Mouse (Mus musculus) adrenal gland, adult (tissue): Measurements from ENCODE around the gene Rfxank.

Experiments
- DNase-seq, 2 experiments: peaks; one replicate each; pipeline ENCODE4 v3.0.0; 2022 to 2023; ENCODE audit warnings: low spot score in 1 of 2; ENCODE audit not compliant: inconsistent age in 2 of 2

The Rfxank gene

DNA sequence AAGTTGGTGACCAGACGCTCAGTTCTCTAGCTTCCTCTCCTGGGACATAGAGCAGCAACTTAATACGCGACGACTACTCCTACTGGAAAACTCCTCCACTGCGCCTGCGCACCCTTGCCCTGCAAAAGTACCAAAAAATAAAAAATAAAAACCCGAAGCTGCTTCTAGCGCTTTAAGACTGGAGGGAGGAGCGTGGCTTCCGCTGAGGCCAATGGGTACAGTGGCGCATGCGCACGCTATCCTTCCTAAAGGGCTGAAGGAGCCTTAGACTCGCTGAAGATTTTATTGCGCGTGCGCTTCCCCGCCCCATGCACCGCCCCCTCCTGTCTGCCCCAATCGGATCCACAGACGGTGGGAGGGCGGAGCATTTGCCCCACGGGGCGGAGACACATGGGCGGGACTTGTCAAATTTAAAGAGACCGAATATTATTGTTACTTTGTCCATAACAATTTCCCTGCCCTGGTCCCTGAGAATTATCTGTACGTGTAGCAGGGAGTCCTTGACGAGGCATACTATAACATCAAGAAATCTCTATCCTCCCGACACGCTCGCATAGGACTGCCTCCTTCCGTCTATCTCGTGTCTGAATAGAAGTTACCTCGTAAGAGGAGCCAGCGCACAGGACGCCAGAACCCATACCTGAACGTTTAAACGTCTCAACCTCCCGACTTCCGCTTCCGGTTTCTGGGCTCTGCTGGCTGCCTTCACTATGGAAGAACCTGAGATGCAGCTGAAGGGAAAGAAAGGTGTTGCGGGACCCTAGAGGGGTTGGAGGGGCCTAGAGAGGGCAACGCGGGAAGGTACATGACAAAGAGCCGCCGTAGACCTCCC lies at the start of gene Rfxank, which contains the start of the genes Borcs8 and Mef2b:
Gene Rfxank (minus strand): TSS at position 129 of the 832 bp plus-strand sequence.
Gene Borcs8 (plus strand): TSS at position 474 of the 832 bp plus-strand sequence.
Gene Mef2b (plus strand): TSS at position 686 of the 832 bp plus-strand sequence.
- DNase-seq = peak; percentile 99 to 100

- DNase-seq = no peak
These were observed 49.8 kb upstream of the Rfxank start for GRCm38 (mm10) chr8:70188707-70189106.

- DNase-seq = peak in 1 of 2 experiments; percentile 74
These were observed 44.2 kb upstream of the Rfxank start for GRCm38 (mm10) chr8:70183194-70183593.

- no peak for DNase-seq
These were observed 42.9 kb upstream of the Rfxank start for GRCm38 (mm10) chr8:70181903-70182252.

DNA sequence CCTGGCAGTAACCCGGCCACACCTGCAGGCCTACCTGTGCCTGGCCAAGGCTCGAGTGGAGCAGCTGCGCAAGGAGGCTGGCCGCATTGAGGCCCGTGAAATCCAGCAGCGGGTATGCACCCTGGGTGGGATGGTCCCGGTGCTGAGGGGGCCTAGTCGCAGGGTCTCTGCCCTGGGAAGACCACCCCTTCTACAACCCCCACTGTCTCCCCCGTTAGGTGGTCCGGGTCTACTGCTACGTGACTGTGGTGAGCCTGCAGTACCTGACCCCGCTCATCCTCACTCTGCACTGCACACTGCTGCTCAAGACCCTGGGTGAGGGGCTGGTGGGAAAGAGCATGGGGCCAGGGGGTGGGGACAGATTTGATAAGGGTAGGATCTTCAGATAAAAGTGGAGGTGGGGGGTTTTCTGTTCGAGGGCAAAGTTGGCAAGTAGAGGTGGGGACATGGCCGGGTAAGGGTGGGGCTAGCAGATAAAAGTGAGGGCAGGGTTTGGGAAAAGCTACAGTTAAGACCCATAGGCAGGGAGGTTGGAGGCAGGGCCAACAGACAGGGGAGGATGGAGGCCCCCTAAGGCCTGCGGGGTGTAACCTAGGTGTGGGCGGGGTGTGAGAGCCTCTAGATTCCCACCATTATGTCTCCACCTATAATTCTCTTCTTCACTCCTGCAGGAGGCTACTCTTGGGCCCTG lies 42.4 kb upstream of the Rfxank start:
- DNase-seq = no peak

DNA sequence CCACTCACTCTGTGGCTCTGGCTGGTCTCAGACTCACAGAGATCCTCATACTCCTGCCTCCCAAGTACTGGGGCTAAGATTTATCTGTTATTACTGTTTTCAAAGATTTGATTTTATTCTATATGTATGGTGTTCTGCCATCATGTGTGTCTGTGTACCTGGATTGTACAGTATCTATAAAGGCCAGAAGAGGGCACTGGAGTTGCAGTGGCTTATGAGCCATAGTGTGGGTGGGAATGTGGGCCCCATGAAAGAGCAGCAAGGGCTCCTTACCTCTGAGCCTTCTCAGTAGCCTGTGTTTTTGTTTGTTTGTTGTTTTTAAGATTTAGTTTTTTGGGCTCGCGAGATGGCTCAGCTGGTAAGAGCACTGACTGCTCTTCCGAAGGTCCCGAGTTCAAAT lies 40.1 kb upstream of the Rfxank start:
- no peak for DNase-seq

DNA sequence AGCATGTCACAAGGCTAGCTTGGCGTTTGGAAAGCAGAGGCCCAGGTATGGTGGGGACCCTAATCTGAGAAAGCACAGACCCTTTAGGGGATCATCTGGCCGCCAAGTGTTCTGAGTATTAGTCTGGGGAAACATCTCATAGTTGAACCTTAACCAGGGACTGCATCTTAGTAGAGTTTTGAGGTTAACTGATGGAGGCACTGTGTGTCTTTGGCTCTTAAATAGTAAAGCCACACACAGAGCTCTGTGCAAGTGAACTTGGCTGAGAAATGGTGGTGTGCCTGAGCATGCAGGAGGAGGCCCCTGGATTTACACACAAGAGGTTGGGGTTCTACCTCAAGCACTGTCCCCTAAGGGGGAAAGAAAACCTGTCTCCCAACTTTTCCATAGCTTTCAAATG lies 39.3 kb upstream of the Rfxank start:
- DNase-seq = no peak

DNA sequence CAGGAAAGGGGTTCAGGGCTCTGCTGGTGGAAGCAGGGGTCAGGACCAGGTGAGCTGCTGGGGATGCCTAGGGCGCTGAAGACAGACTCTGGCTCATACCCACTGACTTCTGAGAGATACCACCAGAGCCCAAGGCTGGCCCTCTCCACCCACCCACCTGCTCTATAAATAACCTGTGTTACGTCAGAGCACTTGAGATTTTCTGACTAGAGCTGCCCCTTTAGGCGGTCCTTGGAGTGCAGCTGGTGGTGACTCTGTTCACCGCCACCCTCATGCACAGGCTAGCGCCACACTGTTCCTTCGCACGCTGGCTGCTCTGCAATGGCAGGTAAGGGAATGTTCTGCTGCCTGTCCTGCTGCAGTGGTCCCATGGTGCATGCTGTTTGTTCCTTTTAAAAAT lies 35.1 kb upstream of the Rfxank start:
- DNase-seq = no peak

DNA sequence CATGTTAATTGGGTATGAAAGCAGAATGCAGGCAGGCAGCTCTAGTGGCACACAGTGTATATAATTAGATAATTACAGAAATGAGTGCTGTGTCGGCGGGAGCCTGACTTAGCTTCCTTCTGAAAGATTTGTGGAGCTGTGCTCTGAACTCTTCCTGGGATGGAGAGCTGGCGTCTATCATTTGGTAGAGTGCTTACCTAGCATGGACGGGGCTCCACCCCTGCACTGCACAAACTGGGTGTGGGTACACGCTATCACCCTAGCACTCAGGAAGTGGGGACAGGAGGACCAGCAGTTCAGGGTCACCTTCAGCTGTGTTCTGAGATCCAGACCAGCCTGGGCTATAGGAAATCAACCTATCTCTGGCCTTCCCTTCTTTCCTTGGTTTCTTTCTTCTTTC lies 34.4 kb upstream of the Rfxank start:
- no peak for DNase-seq

- DNase-seq = peak; percentile 94 to 97
These were observed 33.2 kb upstream of the Rfxank start, which contains the start of gene Tmem161a for GRCm38 (mm10) chr8:70172043-70172681. Gene Tmem161a, plus strand, starts transcription at chr8:70172356.

GRCm38 (mm10) chr8:70171240-70171639 lies 32.3 kb upstream of the Rfxank start:
- DNase-seq = no peak

DNA sequence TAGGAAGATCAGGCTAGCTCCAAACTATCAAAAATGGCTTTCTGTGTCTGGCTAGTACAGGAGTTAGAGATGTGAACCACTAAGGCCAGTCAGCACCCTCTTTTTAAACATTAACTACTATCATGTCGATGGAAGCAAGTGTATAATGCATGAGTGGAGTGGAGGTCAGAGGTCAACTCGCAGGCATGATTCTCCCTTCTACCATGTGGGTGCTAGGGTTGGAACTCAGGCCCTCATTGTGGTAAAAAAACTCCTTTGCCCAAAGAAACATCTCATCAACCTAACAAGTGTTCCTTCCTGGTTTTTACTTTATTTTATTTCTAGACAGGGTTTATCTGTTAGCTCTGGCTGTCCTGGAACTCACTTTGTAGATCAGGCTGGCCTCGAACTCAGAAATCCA lies 31.8 kb upstream of the Rfxank start:
- DNase-seq = no peak

DNA sequence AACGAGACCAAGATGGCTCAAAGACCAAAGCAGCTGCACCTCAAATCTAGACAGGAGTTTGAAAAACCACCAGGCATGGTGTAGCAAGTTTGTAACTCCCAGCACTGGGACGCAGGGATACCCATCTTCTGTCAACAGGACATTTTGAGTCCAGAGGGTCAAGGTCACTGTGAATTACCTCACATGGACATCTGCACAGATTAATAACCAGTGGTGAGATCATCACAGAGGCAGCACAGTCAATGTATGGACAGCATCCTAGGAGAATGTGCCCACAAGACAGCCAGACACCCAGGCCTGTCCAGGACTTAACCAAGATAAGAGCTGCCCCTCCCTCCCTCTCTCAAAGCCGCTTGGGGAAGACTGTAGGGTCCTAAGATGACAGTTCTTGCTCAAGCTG lies 31.2 kb upstream of the Rfxank start:
- no peak for DNase-seq

DNA sequence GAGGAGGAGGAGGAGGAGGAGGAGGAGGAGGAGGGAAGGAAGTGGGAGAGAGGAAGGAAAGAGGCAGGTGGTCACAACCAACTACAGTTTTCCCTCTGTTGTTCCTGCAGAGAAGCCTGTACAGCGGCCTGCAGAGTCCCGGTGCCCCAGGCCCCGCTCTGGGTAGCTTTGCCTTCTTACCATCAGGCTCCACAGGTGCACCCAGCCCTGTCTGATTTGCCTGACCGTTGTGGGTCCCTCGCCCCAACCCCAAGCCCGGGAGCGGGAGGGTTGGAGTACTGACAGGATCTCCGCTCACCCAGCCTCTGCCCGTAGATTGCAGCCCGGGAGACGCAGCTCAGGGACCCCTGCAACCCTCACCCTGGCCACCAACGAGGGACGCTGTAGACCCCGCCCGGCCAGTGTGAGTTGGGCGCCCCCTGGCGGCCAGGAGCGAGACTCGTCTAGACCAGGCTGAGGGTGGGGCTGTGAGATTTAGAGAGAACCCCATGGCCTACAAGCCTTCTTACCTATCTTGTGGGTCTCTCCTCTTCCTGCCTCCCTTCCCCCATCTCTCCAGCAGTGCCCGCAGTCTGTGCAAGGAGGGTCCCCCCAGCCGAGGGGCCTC lies 27.7 kb upstream of the Rfxank start:
- peak; percentile 51 to 80 for DNase-seq

GRCm38 (mm10) chr8:70163316-70163715 lies 24.4 kb upstream of the Rfxank start:
- DNase-seq = no peak

- no peak for DNase-seq
These were observed 21.1 kb upstream of the Rfxank start for GRCm38 (mm10) chr8:70160015-70160414.

DNA sequence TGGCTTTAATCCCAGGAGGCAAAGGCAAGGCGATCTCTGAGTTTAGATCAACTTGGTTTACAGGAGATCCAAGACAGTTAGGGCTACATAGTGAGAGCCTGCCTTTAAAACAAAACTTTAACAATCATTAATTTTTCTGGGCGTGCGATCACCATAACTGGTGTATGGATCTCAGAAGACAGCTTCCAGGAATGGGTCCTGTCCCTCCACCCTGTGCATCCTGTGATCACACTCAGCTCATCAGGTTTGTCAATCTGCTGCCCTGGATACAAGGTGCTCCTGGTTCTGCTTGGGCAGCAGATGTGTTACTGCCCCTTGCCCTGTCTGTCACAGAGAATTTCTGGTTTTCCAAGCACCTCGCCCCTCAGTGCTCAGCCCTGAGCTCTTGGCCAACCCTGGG lies 20.3 kb upstream of the Rfxank start:
- DNase-seq = no peak

GRCm38 (mm10) chr8:70158069-70158853 lies 19.3 kb upstream of the Rfxank start:
- DNase-seq = peak; percentile 72 to 82

DNA sequence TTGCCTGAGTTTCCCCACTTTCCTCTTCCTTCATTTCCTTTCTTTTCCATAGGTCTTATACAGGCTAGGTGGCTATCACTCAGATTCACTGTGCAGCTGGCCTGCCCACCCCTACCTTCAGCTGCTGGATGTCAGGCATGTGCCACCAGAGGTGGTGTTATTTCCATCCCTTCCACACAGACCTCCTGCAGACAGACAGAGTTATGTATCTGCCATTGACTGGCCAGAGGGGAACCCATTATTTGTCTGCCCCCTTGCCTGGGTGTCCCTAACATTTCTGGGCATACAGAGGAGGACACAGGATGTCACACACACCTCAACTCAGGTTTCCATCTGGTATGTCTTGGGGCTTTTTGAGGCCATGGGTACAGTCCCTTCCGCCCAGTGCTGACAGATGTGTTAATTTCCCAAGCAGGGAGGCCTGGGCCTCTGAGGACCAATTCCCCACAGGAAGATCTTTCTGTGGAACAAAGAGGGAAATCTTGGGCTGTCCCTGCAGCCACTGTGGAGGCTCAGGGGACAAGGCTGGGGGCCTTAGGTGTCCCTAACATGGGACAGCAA lies 18.4 kb upstream of the Rfxank start:
- no peak for DNase-seq
